Mouse (Mus musculus) midbrain, postnatal 0 days (tissue): ENCODE data around the gene Cd44. TPM values are rescaled to one million over a fixed set of nuclear protein-coding genes. Genes with fewer than 3 reads are reported as not detected.

ENCODE experiments used
- ATAC-seq: fragments of 200-750 bp; cut with Nextera tagmentation; 2 replicates; pipeline ENCODE4 v1.8.0; 2017; ENCODE audit warnings: moderate number of reproducible peaks, mild to moderate bottlenecking, moderate TSS enrichment, moderate library complexity; ENCODE audit not compliant: low FRiP score
- DNase-seq: peaks from one replicate; pipeline ENCODE4 v3.0.0-alpha.2; 2015; ENCODE audit warnings: low spot score
- H3K27ac ChIP-seq: fragments of 300-500 bp; sonication (generic); 2 replicates; pipeline ENCODE4 v1.5.1; 2014; ENCODE audit warnings: low read depth, mild to moderate bottlenecking, low read length, mixed read lengths
- H3K27me3 ChIP-seq: fragments of 300-500 bp; sonication (generic); 2 replicates; pipeline ENCODE4 v1.6.1; 2014; ENCODE audit warnings: low read length, control low read depth, mixed read lengths; ENCODE audit not compliant: insufficient read depth
- H3K36me3 ChIP-seq: fragments of 300-500 bp; sonication (generic); 2 replicates; pipeline ENCODE4 v1.6.1; 2014; ENCODE audit warnings: low read length, control low read depth, mixed read lengths; ENCODE audit not compliant: insufficient read depth
- H3K4me1 ChIP-seq: fragments of 300-500 bp; sonication (generic); 2 replicates; pipeline ENCODE4 v1.6.1; 2014; ENCODE audit warnings: mild to moderate bottlenecking, control low read depth, antibody characterized with exemption, low read length, mixed read lengths; ENCODE audit not compliant: insufficient read depth
- H3K4me2 ChIP-seq: fragments of 300-500 bp; sonication (generic); 2 replicates; pipeline ENCODE4 v1.6.1; 2014; ENCODE audit warnings: low read depth, mild to moderate bottlenecking, low read length, mixed read lengths; ENCODE audit not compliant: poor library complexity, severe bottlenecking
- H3K4me3 ChIP-seq: fragments of 300-500 bp; sonication (generic); 2 replicates; pipeline ENCODE4 v1.5.1; 2014; ENCODE audit warnings: low read depth, mild to moderate bottlenecking, low read length, moderate library complexity
- H3K9ac ChIP-seq: fragments of 300-500 bp; sonication (generic); replicated peaks from 2 replicates; pipeline ENCODE4 v1.6.1; 2014; ENCODE audit warnings: mild to moderate bottlenecking, low read length, moderate library complexity, mixed read lengths; ENCODE audit not compliant: poor library complexity, severe bottlenecking
- H3K9me3 ChIP-seq: fragments of 300-500 bp; sonication (generic); 2 replicates; pipeline ENCODE4 v1.6.1; 2016; ENCODE audit warnings: low read length, control low read depth
- CTCF ChIP-seq: IDR thresholded peaks from 2 replicates; pipeline ENCODE4 v1.5.1; 2016; ENCODE audit warnings: antibody characterized with exemption, mild to moderate bottlenecking
- WGBS: fragments of 180-500 bp; shearing (Covaris S2); extraction: QIAGEN DNeasy Blood & Tissue Kit; methylation state at CpG from one replicate; pipeline ENCODE4 v1.1.7; 2014; 5-methylcytosine and 5-hydroxymethylcytosine counted together
- polyA plus RNA-seq: library from polyadenylated mRNA; unstranded; fragments of >200 nt; fragmentation: Nextera tagmentation; extraction: Ambion mirVana; gene quantifications from 2 replicates; pipeline ENCODE4 v1.2.1, GENCODE M21; 2015
- total RNA-seq: library from RNA; depleted of rRNA; stranded (reverse); fragments of >200 nt; gene quantifications from 2 replicates; pipeline ENCODE4 v1.2.3, GENCODE M21; 2014

Cd44 gene
- total and polyA plus RNA-seq, 2 experiments from 2014 or later, result 3.4 to 6.2 TPM

GRCm38 (mm10) chr2:102898585-102898984 is 2.9 kb downstream of the Cd44 start:
- WGBS, result 80% methylated on average over 3 of the region's 3 CpGs
- ATAC-seq, result no peak
- H3K9me3 ChIP-seq, result no peaks in the 10 kb centered on the region
- H3K27me3 ChIP-seq, result peaks cover 6% of the 10 kb centered on the region; the same call in 1 of the 2 replicates
- no peak for TF ChIP-seq CTCF
- H3K9ac ChIP-seq, result no peak overlapping the region
- H3K27ac ChIP-seq, result no peak overlapping the region
- H3K4me2 ChIP-seq, result no peak overlapping the region
- H3K4me3 ChIP-seq, result no peak overlapping the region
- peaks cover 7% of the 10 kb centered on the region; the same call in 1 of the 2 replicates for H3K4me1 ChIP-seq
- DNase-seq, result no peak
- H3K36me3 ChIP-seq, result no peaks in the 10 kb centered on the region

- 91% methylated on average over 8 of the region's 8 CpGs for WGBS
- Histone ChIP-seq H3K4me3 (no peak overlapping the region), H3K36me3 (no peaks in the 10 kb centered on the region), H3K4me2 (no peak overlapping the region), H3K9me3 (no peaks in the 10 kb centered on the region), H3K4me1 (peaks cover 4% of the 10 kb centered on the region; the same call in 1 of the 2 replicates), H3K9ac (no peak overlapping the region), H3K27me3 (peaks cover 6% of the 10 kb centered on the region; the same call in 1 of the 2 replicates), H3K27ac (no peak overlapping the region)
- ATAC-seq (no peak), DNase-seq (no peak)
- TF ChIP-seq CTCF, result no peak
These were observed 5.3 kb downstream of the Cd44 start for GRCm38 (mm10) chr2:102896154-102896553.

DNA sequence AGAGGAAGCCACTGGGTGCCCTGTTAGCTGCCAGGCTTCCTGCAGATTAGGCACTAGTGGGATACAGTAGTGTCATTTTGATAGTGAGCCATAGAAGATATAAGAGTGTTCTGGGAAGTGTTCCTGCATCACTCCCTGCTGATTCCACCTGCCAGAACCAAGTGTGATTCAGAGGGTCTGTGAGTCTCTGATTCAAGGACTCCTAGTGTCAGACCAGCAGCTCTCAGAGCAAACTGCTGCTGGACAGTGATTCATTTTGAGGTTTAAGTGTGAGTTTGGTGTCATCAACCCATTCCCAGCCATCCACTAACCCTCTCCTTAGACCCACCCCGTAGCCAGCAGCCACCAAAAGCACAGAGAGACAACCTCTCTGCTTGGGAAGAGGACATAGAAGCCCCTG is 6.3 kb downstream of the Cd44 start:
- no peaks in the 10 kb centered on the region for H3K27me3 ChIP-seq
- DNase-seq, result no peak
- TF ChIP-seq CTCF, result no peak
- no peak overlapping the region for H3K4me2 ChIP-seq
- ATAC-seq, result no peak
- H3K27ac ChIP-seq, result no peak overlapping the region
- no peak overlapping the region for H3K9ac ChIP-seq
- no peak overlapping the region for H3K4me3 ChIP-seq
- no peaks in the 10 kb centered on the region for H3K9me3 ChIP-seq
- WGBS, result 68% methylated on average over 1 of the region's 1 CpGs
- H3K36me3 ChIP-seq, result no peaks in the 10 kb centered on the region
- no peaks in the 10 kb centered on the region for H3K4me1 ChIP-seq

DNA sequence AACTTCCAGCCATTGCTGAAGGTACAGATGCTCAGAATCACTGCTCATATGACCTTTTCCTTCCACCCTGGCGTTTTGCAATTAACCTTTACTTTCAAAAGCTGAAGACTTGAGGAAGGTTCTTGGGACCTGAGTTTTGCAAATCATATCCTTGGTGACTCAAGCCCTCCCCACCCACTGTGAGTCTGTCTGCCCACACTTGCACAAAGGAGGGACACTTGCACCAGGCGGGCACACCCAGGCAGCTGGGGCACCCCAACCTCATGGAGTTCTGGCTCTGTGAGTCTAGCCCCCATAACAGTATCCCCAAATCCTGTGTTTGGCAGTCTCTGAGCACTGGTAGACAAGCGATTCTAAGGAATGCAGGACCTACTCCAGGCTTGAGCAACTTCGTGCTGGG is 6.7 kb downstream of the Cd44 start:
- Histone ChIP-seq H3K9ac (no peak overlapping the region), H3K9me3 (no peaks in the 10 kb centered on the region), H3K27me3 (no peaks in the 10 kb centered on the region), H3K4me1 (no peaks in the 10 kb centered on the region), H3K36me3 (no peaks in the 10 kb centered on the region), H3K4me2 (no peak overlapping the region), H3K4me3 (no peak overlapping the region), H3K27ac (no peak overlapping the region)
- no peak for TF ChIP-seq CTCF
- ATAC-seq (no peak), DNase-seq (no peak)
- WGBS, result 74% methylated on average over 4 of the region's 4 CpGs

DNA sequence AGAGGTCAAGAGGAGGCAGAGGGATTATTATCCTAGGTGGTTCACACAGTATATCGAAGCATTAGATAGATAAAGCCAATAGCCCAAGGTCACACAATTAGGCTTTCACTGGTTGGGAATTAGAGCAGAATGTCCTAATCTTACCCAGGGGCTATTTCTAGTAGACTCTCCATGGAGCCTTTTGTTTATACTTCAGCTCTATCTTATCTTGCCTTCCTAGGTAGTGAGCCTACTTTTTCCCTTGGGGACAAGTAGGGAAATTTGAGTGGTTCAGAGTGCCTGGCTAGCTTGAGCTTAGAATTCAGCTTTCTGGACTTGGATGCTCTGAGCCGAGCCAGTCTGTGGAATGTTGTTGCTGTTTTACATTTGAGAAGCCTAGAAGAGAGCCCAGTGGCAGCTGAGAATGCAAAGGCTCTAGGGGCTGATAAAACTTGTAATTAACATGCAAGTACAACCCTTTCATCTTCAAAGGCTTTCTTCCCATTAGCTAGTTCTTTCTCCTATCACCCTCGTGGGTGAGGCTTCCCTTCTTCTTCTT is 12.7 kb downstream of the Cd44 start:
- 34% methylated on average over 3 of the region's 3 CpGs for WGBS
- no peaks in the 10 kb centered on the region for H3K27me3 ChIP-seq
- H3K4me2 ChIP-seq, result no peak overlapping the region

DNA sequence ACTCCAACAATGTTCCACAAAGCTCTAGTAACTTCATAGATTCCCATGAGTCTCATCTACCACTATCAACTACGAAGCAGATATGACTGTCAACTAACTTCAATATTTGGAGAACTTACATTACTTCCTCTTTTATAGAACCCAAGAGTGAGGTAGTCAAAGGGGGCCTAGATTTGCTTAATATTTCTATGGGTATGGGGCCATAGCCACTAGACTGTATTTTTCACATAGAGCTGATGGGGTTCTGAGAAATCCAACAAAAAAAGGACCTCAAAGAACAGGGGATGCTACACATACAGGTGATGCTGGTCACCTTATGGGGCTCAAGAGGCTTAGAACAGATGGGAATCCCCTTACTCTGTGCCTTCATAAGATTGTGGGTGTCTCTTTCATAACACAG is 14.3 kb downstream of the Cd44 start:
- Histone ChIP-seq H3K9ac (no peak overlapping the region), H3K4me2 (no peak overlapping the region), H3K4me3 (no peak overlapping the region), H3K27me3 (no peaks in the 10 kb centered on the region), H3K27ac (no peak overlapping the region), H3K36me3 (no peaks in the 10 kb centered on the region), H3K9me3 (no peaks in the 10 kb centered on the region), H3K4me1 (0 out of 2 replicates have a peak, but pooled peaks cover 2% of the 10 kb centered on the region)
- TF ChIP-seq CTCF, result no peak
- ATAC-seq, result no peak
- DNase-seq, result no peak
- 82% methylated on average over 1 of the region's 1 CpGs for WGBS

More for the DNA sequence above, 12.7 kb downstream of the Cd44 start:
- H3K27ac ChIP-seq, result no peak overlapping the region
- no peak overlapping the region for H3K9ac ChIP-seq
- ATAC-seq (no peak), DNase-seq (no peak)
- TF ChIP-seq CTCF, result no peak
- no peak overlapping the region for H3K4me3 ChIP-seq
- H3K4me1 ChIP-seq, result no peaks in the 10 kb centered on the region
- H3K9me3 ChIP-seq, result no peaks in the 10 kb centered on the region
- no peaks in the 10 kb centered on the region for H3K36me3 ChIP-seq
